In genomic region chr7:142097776-142098175, GRCm38 (mm10) we compare ENCODE assay signal across 9 mouse cellular contexts. TPM values are rescaled to one million over a fixed set of nuclear protein-coding genes. Genes with fewer than 3 reads are reported as not detected.
A peak's percentile ranks its signal among the peaks of the same experiment; 100 is the strongest.
DNase-seq lines count a peak whose midpoint lies in the region; TF ChIP-seq lines count a peak whose summit lies in the region.
"Had no signal": no experiment of that assay in that cellular context is flagged by ENCODE, and none has a peak within 500 bp of the region (broad histone marks: within the 10 kb centered on the region; RNA-seq: fewer than 3 reads in every experiment).

No protein-coding gene starts in this region.

- no peak overlapping the region for H3K27ac ChIP-seq in thymus, adult 2 months (ENCODE audit: control insufficient read depth, insufficient read depth, low read length)

- peak; percentile 60 for TF ChIP-seq CTCF in E14TG2a.4 (conservative IDR thresholded peaks at IDR 0.05; ENCODE audit: low read length)
- TF ChIP-seq CTCF in brain, embryonic 14.5 days (IDR thresholded peaks at IDR 0.05; ENCODE audit: borderline replicate concordance, extremely low read depth, insufficient read depth, insufficient read length) = peak; percentile 92
- peak; percentile 93 for TF ChIP-seq CTCF in lung, adult 2 months (IDR thresholded peaks at IDR 0.05; ENCODE audit: insufficient read depth, low read length)
- TF ChIP-seq CTCF in thymus, adult 2 months (IDR thresholded peaks at IDR 0.05; ENCODE audit: borderline replicate concordance, control insufficient read depth, extremely low read depth, insufficient read depth, low read length, poor library complexity) = peak; percentile 84

- no peaks in the 10 kb centered on the region for H3K9me3 ChIP-seq in E14TG2a.4 (ENCODE audit: low read length)

- H3K4me3 ChIP-seq in E14TG2a.4 (replicated peaks; ENCODE audit: low read length) = no peak overlapping the region
- no peak overlapping the region for H3K4me3 ChIP-seq in lung, adult 2 months (replicated peaks; ENCODE audit: extremely low read depth, low read depth, low read length)
- H3K4me3 ChIP-seq in thymus, adult 2 months (ENCODE audit: control insufficient read depth, insufficient read depth, low read length) = no peak overlapping the region

- H3K27me3 ChIP-seq in E14TG2a.4 (ENCODE audit: insufficient read depth, low read length) = peaks cover 56% of the 10 kb centered on the region
- peaks cover 17% of the 10 kb centered on the region for H3K27me3 ChIP-seq in thymus, adult 2 months (ENCODE audit: control insufficient read depth, insufficient read depth, low read length)

- peak; percentile 92 for DNase-seq in brain, embryonic 14.5 days (ENCODE audit: low read depth)
- DNase-seq in fibroblast of lung, adult 2 months (ENCODE audit: low read depth) = peak; percentile 32
- peak; percentile 85 to 87 for DNase-seq in heart, postnatal 14 days
- DNase-seq in kidney, postnatal 36 days = peak; percentile 83 to 92
- peak; percentile 79 for DNase-seq in lung, adult 2 months
- DNase-seq in ovary, adult 18-20 months (ENCODE audit: low spot score) = peak; percentile 52
- peak; percentile 72 for DNase-seq in thymus, adult 2 months

- peaks cover 17% of the 10 kb centered on the region for H3K4me1 ChIP-seq in E14TG2a.4 (replicated peaks; ENCODE audit: low read depth, low read length)
- H3K4me1 ChIP-seq in lung, adult 2 months (ENCODE audit: control insufficient read depth, insufficient read depth, low read length) = peaks cover 5% of the 10 kb centered on the region
- H3K4me1 ChIP-seq in thymus, adult 2 months (replicated peaks; ENCODE audit: control insufficient read depth, insufficient read depth, low read length) = peaks cover 16% of the 10 kb centered on the region

- WGBS in lung, adult 2 months = 6% methylated on average over 9 of the region's 9 CpGs
- 9% methylated on average over 9 of the region's 9 CpGs for WGBS in thymus, adult 2 months

- H3K36me3 ChIP-seq in E14TG2a.4 (ENCODE audit: insufficient read depth, low read length) = no peaks in the 10 kb centered on the region
- H3K36me3 ChIP-seq in thymus, adult 2 months (ENCODE audit: control insufficient read depth, insufficient read depth, low read length) = no peaks in the 10 kb centered on the region

- TF ChIP-seq POLR2A in brain, embryonic 14.5 days (IDR thresholded peaks at IDR 0.05; ENCODE audit: borderline replicate concordance, extremely low read depth, insufficient read depth, insufficient read length, poor library complexity, severe bottlenecking) = no peak
- no peak for TF ChIP-seq POLR2A in lung, adult 2 months (IDR thresholded peaks at IDR 0.05; ENCODE audit: borderline replicate concordance, extremely low read depth, low read depth, low read length)
- no peak for TF ChIP-seq POLR2A in thymus, adult 2 months (IDR thresholded peaks at IDR 0.05; ENCODE audit: control insufficient read depth, extremely low read depth, insufficient read depth, low read length, poor library complexity)

- intact Hi-C loops in heart, postnatal 14 days (cut with DNase I) = loop anchor here (1.0 to 5.0 kb wide), 3 partner anchors 26 to 81 kb away; partner anchors contain the start of gene Mob2

RNA-seq across cellular contexts. Expression of gene Dusp8, which starts 2.1 kb away (rescaled TPM):
- polyA plus RNA-seq in brain, embryonic 14.5 days (2012; rRNA removed) = 93.1 and 145 TPM in 2 replicates
- 10 to 100 TPM; 29.2 to 35.4 TPM for total RNA-seq in heart, postnatal 14 days (2021)
- 30.1 and 33.3 TPM in 2 replicates for polyA plus RNA-seq in lung, adult 2 months (2012; rRNA removed)
- polyA plus RNA-seq in thymus, adult 2 months (2012; rRNA removed) = 0.98 and 4.0 TPM in 2 replicates

RNA-seq across cellular contexts. Expression of gene Gm45618, which starts 22.8 kb away (rescaled TPM):
- not detected in 2 replicates for polyA plus RNA-seq in brain, embryonic 14.5 days (2012; rRNA removed)
- not detected for total RNA-seq in heart, postnatal 14 days (2021)
- not detected in 2 replicates for polyA plus RNA-seq in lung, adult 2 months (2012; rRNA removed)
- not detected in 2 replicates for polyA plus RNA-seq in thymus, adult 2 months (2012; rRNA removed)
- polyA plus RNA-seq: heart, embryonic 14.5 days had no signal

RNA-seq across cellular contexts. Expression of gene Mob2, which starts 36.9 kb away (rescaled TPM):
- polyA plus RNA-seq in brain, embryonic 14.5 days (2012; rRNA removed) = 39.4 and 46.5 TPM in 2 replicates
- total RNA-seq in heart, postnatal 14 days (2021) = 10 to 100 TPM; 39.9 to 43.0 TPM
- polyA plus RNA-seq in lung, adult 2 months (2012; rRNA removed) = 40.6 and 54.0 TPM in 2 replicates
- 62.6 and 73.5 TPM in 2 replicates for polyA plus RNA-seq in thymus, adult 2 months (2012; rRNA removed)

RNA-seq across cellular contexts. Expression of gene Gm39115, which starts 38.1 kb away (rescaled TPM):
- polyA plus RNA-seq in brain, embryonic 14.5 days (2012; rRNA removed) = not detected in 2 replicates
- total RNA-seq in heart, postnatal 14 days (2021) = not detected
- polyA plus RNA-seq in lung, adult 2 months (2012; rRNA removed) = not detected in 2 replicates
- not detected in 2 replicates for polyA plus RNA-seq in thymus, adult 2 months (2012; rRNA removed)
- polyA plus RNA-seq: heart, embryonic 14.5 days had no signal

RNA-seq across cellular contexts. Expression of gene Gm45337, which starts 46.6 kb away (rescaled TPM):
- 0.06 TPM in 1 of 2 replicates, not detected in the other for polyA plus RNA-seq in brain, embryonic 14.5 days (2012; rRNA removed)
- total RNA-seq in heart, postnatal 14 days (2021) = not detected
- not detected in 2 replicates for polyA plus RNA-seq in lung, adult 2 months (2012; rRNA removed)
- polyA plus RNA-seq in thymus, adult 2 months (2012; rRNA removed) = not detected in 2 replicates
- polyA plus RNA-seq: heart, embryonic 14.5 days had no signal

Comparison
In these comparisons a context has a peak if more than half of its experiments do, and no peak if none do; other contexts are left out.
1. DNase-seq: peak in every context shown above with its lines; median percentile 92 in brain, embryonic 14.5 days; 88 in kidney, postnatal 36 days; 86 in heart, postnatal 14 days; 79 in lung, adult 2 months; 72 in thymus, adult 2 months; 52 in ovary, adult 18-20 months; 32 in fibroblast of lung, adult 2 months.